Mouse (Mus musculus) small intestine, adult 2 months (tissue): ENCODE measurements around the gene E130208F15Rik. TPM values are rescaled to one million over a fixed set of nuclear protein-coding genes. Genes with fewer than 3 reads are reported as not detected.

ENCODE experiments used
- H3K27ac ChIP-seq: fragments of 200-500 bp; 2 replicates; pipeline ENCODE4 v1.5.1; 2012; ENCODE audit warnings: low read depth, low read length, control low read depth, inconsistent platforms; ENCODE audit not compliant: insufficient read depth
- H3K27me3 ChIP-seq: fragments of 200-500 bp; 2 replicates; pipeline ENCODE4 v1.6.1; 2012; ENCODE audit warnings: mild to moderate bottlenecking, moderate library complexity, low read length, inconsistent platforms; ENCODE audit not compliant: control insufficient read depth, insufficient read depth
- H3K36me3 ChIP-seq: fragments of 200-500 bp; 2 replicates; pipeline ENCODE4 v1.6.1; 2012; ENCODE audit warnings: mild to moderate bottlenecking, low read length, control low read depth, inconsistent platforms; ENCODE audit not compliant: control insufficient read depth, insufficient read depth
- H3K4me1 ChIP-seq: fragments of 200-500 bp; 2 replicates; pipeline ENCODE4 v1.6.1; 2012; ENCODE audit warnings: low read length, inconsistent platforms, mixed read lengths; ENCODE audit not compliant: control insufficient read depth, insufficient read depth, insufficient read length
- H3K4me3 ChIP-seq: fragments of 200-500 bp; 2 replicates; pipeline ENCODE4 v1.5.1; 2012; ENCODE audit warnings: low read depth, mild to moderate bottlenecking, control low read depth, inconsistent platforms, low read length, moderate library complexity
- CTCF ChIP-seq: fragments of 200-500 bp; IDR thresholded peaks from 2 replicates; pipeline ENCODE4 v1.5.1; 2012; ENCODE audit warnings: low read depth, mild to moderate bottlenecking, control low read depth, inconsistent platforms, low read length, moderate library complexity, mixed read lengths; ENCODE audit not compliant: insufficient replicate concordance, insufficient read length; ENCODE audit errors: extremely low read depth
- POLR2A ChIP-seq: fragments of 200-500 bp; IDR thresholded peaks from 2 replicates; pipeline ENCODE4 v1.6.1; 2012; ENCODE audit warnings: low read depth, mild to moderate bottlenecking, control low read depth, inconsistent platforms, low read length, moderate library complexity
- WGBS: fragments of 180-500 bp; shearing (Covaris S2); methylation state at CpG from one replicate; pipeline ENCODE4 v1.1.7; 2018; 5-methylcytosine and 5-hydroxymethylcytosine counted together
- polyA plus RNA-seq: library from polyadenylated mRNA; depleted of rRNA; stranded (reverse); fragments of >200 nt; gene quantifications from 2 replicates; pipeline ENCODE4 v1.2.3, GENCODE M21; 2012

The E130208F15Rik gene
- polyA plus RNA-seq, 1 experiment: 0.63 TPM

DNA sequence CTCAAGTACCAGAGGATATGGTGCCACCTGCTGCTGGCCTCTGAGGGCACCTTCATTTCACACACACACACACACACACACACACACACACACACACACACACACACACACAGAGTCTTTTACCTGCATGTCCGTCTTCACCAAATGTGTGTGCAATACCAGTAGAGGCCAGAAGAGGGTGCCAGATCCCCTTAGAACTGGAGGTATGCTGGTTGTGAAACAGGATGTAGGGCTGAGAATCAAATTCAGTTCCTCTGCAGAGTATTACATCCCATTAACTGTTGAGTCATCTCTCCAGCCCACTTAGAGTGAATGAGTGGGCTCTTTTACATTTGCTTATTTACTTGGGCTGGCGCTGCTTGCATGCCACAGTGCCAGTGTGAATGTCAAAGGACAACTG, 3.8 kb downstream of the E130208F15Rik start:
- 77% methylated on average over 2 of the region's 2 CpGs for WGBS
- H3K36me3 ChIP-seq: no peaks in the 10 kb centered on the region
- no peaks in the 10 kb centered on the region for H3K27me3 ChIP-seq
- H3K4me1 ChIP-seq: peaks cover 5% of the 10 kb centered on the region; the same call in 1 of the 2 replicates
- TF ChIP-seq CTCF: no peak
- TF ChIP-seq POLR2A: no peak
- H3K4me3 ChIP-seq: no peak overlapping the region
- H3K27ac ChIP-seq: no peak overlapping the region

DNA sequence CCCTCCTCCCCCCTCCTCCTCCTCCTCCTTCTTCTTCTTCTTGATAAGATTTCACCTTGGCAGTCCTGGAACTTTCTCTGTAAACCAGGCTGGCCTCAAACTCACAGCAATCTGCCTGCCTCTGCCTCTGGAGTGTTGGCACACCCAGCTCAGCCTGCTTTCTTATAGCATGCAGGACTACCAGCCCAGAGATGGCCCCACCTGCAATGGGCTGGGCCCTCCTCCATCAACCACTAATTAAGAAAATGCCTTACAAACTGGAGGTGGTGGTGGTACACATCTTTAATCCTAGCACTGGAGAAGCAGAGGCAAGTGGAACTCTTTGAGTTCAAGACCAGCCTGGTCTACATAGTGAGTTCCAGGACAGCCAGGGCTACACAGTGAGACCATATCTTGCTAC, 4.9 kb downstream of the E130208F15Rik start:
- Histone ChIP-seq H3K36me3 (no peaks in the 10 kb centered on the region), H3K27ac (no peak overlapping the region), H3K4me3 (no peak overlapping the region), H3K4me1 (peaks cover 3% of the 10 kb centered on the region; the same call in 1 of the 2 replicates), H3K27me3 (no peaks in the 10 kb centered on the region)
- TF ChIP-seq CTCF: no peak
- TF ChIP-seq POLR2A: no peak

DNA sequence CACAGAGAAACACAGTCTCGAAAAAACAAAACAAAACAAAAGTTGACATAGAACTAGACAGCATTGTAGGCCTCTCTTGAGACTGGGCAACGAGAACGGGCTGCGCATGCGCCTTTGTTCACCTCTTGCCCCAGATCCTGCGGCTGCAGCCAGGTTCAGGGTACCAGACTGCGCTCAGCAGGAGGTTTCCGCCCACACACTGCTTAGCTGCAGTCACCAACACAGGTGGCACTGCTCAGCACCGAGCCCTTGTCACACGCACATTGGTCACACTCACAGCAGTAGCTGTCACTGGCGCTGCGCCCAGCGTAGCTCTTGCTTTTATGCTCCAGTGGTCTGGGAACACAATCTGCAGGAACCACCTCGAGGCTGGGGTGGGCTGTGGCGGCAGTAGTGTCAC, 5.6 kb downstream of the E130208F15Rik start:
- WGBS: 75% methylated on average over 15 of the region's 15 CpGs
- H3K27me3 ChIP-seq: no peaks in the 10 kb centered on the region
- no peak overlapping the region for H3K4me3 ChIP-seq
- peaks cover 3% of the 10 kb centered on the region; the same call in 1 of the 2 replicates for H3K4me1 ChIP-seq
- H3K36me3 ChIP-seq: no peaks in the 10 kb centered on the region
- TF ChIP-seq CTCF: no peak
- TF ChIP-seq POLR2A: no peak
- H3K27ac ChIP-seq: no peak overlapping the region

DNA sequence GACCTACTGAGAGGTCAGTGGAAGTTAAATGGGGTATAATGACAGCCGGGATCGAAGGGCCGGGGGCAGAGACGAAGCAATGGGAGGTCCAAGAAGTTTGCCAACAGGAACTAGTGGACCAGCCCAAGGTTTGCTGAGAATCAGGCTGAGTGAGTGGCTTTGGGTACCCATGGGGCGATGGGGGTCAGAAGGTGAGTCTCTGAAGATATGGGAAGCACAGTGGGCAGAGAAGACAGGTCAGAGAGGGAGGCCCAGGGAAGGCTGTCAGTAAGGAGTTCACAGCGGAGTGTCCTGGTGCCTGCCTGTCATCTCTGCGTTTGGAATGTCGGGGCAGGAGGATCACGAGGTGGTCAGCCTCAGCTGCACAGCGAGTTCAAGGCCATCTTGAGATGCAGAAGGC, 6.8 kb downstream of the E130208F15Rik start:
- H3K36me3 ChIP-seq: no peaks in the 10 kb centered on the region
- H3K4me3 ChIP-seq: no peak overlapping the region
- 77% methylated on average over 10 of the region's 10 CpGs for WGBS
- H3K27ac ChIP-seq: no peak overlapping the region
- H3K27me3 ChIP-seq: no peaks in the 10 kb centered on the region
- no peak for TF ChIP-seq CTCF
- TF ChIP-seq POLR2A: no peak
- H3K4me1 ChIP-seq: peaks cover 1% of the 10 kb centered on the region

DNA sequence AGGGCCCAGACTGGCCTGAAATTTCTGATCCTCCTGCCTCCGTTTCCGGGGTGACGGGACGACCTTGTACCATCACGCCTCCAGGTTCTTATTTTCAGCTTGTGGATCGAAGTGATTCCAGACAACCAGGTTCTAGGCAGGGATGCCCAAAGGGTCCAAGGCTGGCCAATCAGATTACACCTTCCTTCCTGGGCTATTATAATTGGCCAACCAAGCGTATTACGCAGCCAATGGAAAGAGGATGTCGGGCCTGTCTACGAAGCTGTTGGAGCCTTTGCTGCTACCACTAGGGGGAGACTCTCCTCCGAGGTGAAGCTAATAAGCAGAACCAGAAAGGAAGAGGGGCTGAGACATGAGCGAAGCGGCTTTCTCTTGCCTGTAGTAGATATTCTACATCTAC, 10.3 kb downstream of the E130208F15Rik start:
- H3K27ac ChIP-seq: no peak overlapping the region
- no peak overlapping the region for H3K4me3 ChIP-seq
- no peaks in the 10 kb centered on the region for H3K36me3 ChIP-seq
- 26% methylated on average over 13 of the region's 13 CpGs for WGBS
- H3K27me3 ChIP-seq: no peaks in the 10 kb centered on the region
- TF ChIP-seq CTCF: peak; percentile 80; the same call in 1 of the 2 replicates
- TF ChIP-seq POLR2A: no peak
- H3K4me1 ChIP-seq: peaks cover 6% of the 10 kb centered on the region

DNA sequence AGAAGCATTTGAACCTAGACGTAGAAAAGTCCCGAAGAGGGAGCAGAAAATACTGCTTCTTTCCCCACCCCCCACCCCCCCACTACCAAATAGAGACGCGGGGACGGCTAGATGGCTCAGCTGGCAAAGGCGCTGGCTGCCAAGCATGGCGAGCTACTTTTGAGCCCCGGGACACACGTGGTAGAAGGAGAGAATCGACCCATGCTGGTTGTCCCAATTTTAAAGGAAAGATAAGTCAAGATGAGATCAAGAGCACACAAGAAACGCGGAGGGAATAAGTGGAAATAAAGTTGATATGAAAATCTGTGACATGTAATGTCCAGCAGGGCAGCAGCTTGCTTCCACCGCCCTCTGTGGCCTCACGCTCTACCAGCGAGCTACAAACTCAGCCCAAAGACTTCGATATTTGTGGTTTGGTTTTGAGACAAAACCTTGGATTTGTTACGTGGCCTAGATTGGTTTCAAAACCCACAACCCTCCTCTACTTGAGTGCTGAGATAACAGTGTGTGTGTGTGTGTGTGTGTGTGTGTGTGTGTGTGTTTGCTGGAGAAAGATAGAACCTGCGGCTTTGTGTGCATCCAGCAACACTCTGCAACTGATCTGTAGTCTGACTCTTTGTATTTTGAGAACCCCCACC, 11.2 kb downstream of the E130208F15Rik start:
- WGBS: 55% methylated on average over 18 of the region's 18 CpGs
- Histone ChIP-seq H3K27me3 (no peaks in the 10 kb centered on the region), H3K36me3 (no peaks in the 10 kb centered on the region), H3K4me3 (no peak overlapping the region), H3K27ac (no peak overlapping the region), H3K4me1 (peaks cover 6% of the 10 kb centered on the region)
- TF ChIP-seq CTCF (no peak), POLR2A (no peak)

DNA sequence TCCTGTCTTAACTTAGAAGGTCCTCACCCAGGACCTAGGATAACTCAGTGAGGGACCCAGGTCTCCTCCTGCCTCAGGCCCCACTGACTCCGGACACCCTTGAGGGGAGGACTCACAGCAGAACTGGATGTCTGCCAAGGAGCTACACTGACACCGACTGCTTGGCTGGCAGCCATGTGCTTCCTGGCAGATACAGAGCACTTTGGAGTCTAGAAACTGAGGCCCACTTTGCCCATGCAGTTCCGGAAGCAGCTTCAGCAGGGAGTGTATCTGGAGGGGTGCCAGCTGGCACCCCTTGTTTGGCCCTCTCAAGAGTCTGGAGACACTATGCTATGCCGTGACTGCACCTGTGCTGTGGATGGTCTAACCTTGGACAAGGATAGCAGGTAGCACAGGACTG, 11.9 kb downstream of the E130208F15Rik start:
- no peaks in the 10 kb centered on the region for H3K27me3 ChIP-seq
- no peak for TF ChIP-seq POLR2A
- no peak overlapping the region for H3K27ac ChIP-seq
- under 1% methylated on average over 4 of the region's 4 CpGs for WGBS
- no peak overlapping the region for H3K4me3 ChIP-seq
- no peaks in the 10 kb centered on the region for H3K36me3 ChIP-seq
- H3K4me1 ChIP-seq: peaks cover 6% of the 10 kb centered on the region
